Mouse (Mus musculus) ES-Bruce4 (cell line): Measurements from ENCODE around the gene Nr1h4.

Experiments
- CTCF ChIP-seq: IDR thresholded peaks from one replicate; pipeline ENCODE4 v1.8.1; 2011; ENCODE audit warnings: low read depth, low read length
- EP300 ChIP-seq: IDR thresholded peaks from 2 replicates; pipeline ENCODE4 v1.6.1; 2011; ENCODE audit warnings: low read depth, low read length; ENCODE audit not compliant: insufficient read depth
- POLR2A ChIP-seq: IDR thresholded peaks from one replicate; pipeline ENCODE4 v1.8.1; 2011; ENCODE audit warnings: low read length; ENCODE audit not compliant: insufficient read depth

DNA sequence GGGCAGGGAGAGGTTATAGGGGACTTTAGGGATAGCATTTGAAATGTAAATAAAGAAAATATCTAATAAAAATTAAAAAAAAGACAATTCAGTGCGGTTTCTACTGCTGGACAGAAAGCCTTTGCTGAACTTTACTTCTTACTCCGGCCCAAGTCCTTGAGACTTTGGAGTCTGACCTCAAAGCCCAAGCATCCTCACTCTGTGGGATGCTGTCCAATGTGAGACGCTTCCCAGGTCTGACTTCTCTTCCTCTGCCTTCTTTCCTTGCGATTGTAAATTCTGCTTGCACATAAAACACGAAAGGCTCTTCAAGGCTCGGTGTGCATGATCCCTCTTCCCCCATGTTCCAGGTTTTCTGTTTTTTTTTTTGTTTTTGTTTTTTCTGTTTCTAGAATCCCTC, 31.5 kb downstream of the Nr1h4 start:
- TF ChIP-seq POLR2A (no peak), CTCF (no peak), EP300 (no peak)
